Mouse (Mus musculus): ENCODE measurements around the gene Chp2. TPM values are rescaled to one million over a fixed set of nuclear protein-coding genes. Genes with fewer than 3 reads are reported as not detected.

The Chp2 gene
- polyA plus RNA-seq, 1 experiment from 2014 or later = 0.66 TPM

GRCm38 (mm10) chr7:122196771-122197170, 22.5 kb upstream of the Chp2 start:
- no peak for DNase-seq (ENCODE audit: low spot score)
- Histone ChIP-seq H3K36me3 (ENCODE audit: control insufficient read depth, insufficient read depth, low read length) (no peaks in the 10 kb centered on the region), H3K27me3 (replicated peaks; ENCODE audit: control insufficient read depth, insufficient read depth, low read length) (no peaks in the 10 kb centered on the region), H3K27ac (ENCODE audit: low read depth, low read length) (no peak overlapping the region), H3K9ac (ENCODE audit: low read length) (no peak overlapping the region), H3K4me3 (ENCODE audit: low read depth, low read length) (no peak overlapping the region), H3K9me3 (replicated peaks; ENCODE audit: control insufficient read depth, low read length) (no peaks in the 10 kb centered on the region), H3K4me2 (ENCODE audit: low read length) (no peak overlapping the region), H3K4me1 (ENCODE audit: control insufficient read depth, insufficient read depth, low read length) (no peaks in the 10 kb centered on the region)
- WGBS = 82% methylated on average over 9 of the region's 9 CpGs
- ATAC-seq = no peak

- no peak for ATAC-seq
These were observed 22.0 kb upstream of the Chp2 start for GRCm38 (mm10) chr7:122197306-122197705.

GRCm38 (mm10) chr7:122199296-122199695, 20.0 kb upstream of the Chp2 start:
- 39% methylated on average over 5 of the region's 5 CpGs for WGBS
- H3K36me3 ChIP-seq (ENCODE audit: control insufficient read depth, insufficient read depth, low read length) = no peaks in the 10 kb centered on the region
- H3K4me2 ChIP-seq (ENCODE audit: low read length) = no peak overlapping the region
- DNase-seq (ENCODE audit: low spot score) (peak; percentile 70), ATAC-seq (no peak)
- H3K4me1 ChIP-seq (ENCODE audit: control insufficient read depth, insufficient read depth, low read length) = no peaks in the 10 kb centered on the region
- H3K9me3 ChIP-seq (replicated peaks; ENCODE audit: control insufficient read depth, low read length) = no peaks in the 10 kb centered on the region
- H3K27me3 ChIP-seq (replicated peaks; ENCODE audit: control insufficient read depth, insufficient read depth, low read length) = no peaks in the 10 kb centered on the region
- no peak overlapping the region for H3K9ac ChIP-seq (ENCODE audit: low read length)
- H3K4me3 ChIP-seq (ENCODE audit: low read depth, low read length) = no peak overlapping the region
- H3K27ac ChIP-seq (ENCODE audit: low read depth, low read length) = no peak overlapping the region

More at GRCm38 (mm10) chr7:122197306-122197705, 22.0 kb upstream of the Chp2 start:
- Histone ChIP-seq H3K4me1 (ENCODE audit: control insufficient read depth, insufficient read depth, low read length) (no peaks in the 10 kb centered on the region), H3K9me3 (replicated peaks; ENCODE audit: control insufficient read depth, low read length) (no peaks in the 10 kb centered on the region), H3K4me2 (ENCODE audit: low read length) (no peak overlapping the region), H3K27ac (ENCODE audit: low read depth, low read length) (no peak overlapping the region), H3K36me3 (ENCODE audit: control insufficient read depth, insufficient read depth, low read length) (no peaks in the 10 kb centered on the region), H3K4me3 (ENCODE audit: low read depth, low read length) (no peak overlapping the region), H3K27me3 (replicated peaks; ENCODE audit: control insufficient read depth, insufficient read depth, low read length) (no peaks in the 10 kb centered on the region), H3K9ac (ENCODE audit: low read length) (no peak overlapping the region)
- DNase-seq (ENCODE audit: low spot score) = peak; percentile 71
- 41% methylated on average over 4 of the region's 4 CpGs for WGBS

- H3K4me3 ChIP-seq (ENCODE audit: low read depth, low read length) = no peak overlapping the region
- H3K27ac ChIP-seq (ENCODE audit: low read depth, low read length) = no peak overlapping the region
- no peak overlapping the region for H3K4me2 ChIP-seq (ENCODE audit: low read length)
- WGBS = 59% methylated on average over 2 of the region's 2 CpGs
- no peaks in the 10 kb centered on the region for H3K27me3 ChIP-seq (replicated peaks; ENCODE audit: control insufficient read depth, insufficient read depth, low read length)
- no peaks in the 10 kb centered on the region for H3K4me1 ChIP-seq (ENCODE audit: control insufficient read depth, insufficient read depth, low read length)
- no peak for DNase-seq (ENCODE audit: low spot score)
- H3K36me3 ChIP-seq (ENCODE audit: control insufficient read depth, insufficient read depth, low read length) = no peaks in the 10 kb centered on the region
- H3K9ac ChIP-seq (ENCODE audit: low read length) = no peak overlapping the region
- ATAC-seq = no peak
- H3K9me3 ChIP-seq (replicated peaks; ENCODE audit: control insufficient read depth, low read length) = no peaks in the 10 kb centered on the region
These were observed 15.4 kb upstream of the Chp2 start for GRCm38 (mm10) chr7:122203936-122204335.

DNA sequence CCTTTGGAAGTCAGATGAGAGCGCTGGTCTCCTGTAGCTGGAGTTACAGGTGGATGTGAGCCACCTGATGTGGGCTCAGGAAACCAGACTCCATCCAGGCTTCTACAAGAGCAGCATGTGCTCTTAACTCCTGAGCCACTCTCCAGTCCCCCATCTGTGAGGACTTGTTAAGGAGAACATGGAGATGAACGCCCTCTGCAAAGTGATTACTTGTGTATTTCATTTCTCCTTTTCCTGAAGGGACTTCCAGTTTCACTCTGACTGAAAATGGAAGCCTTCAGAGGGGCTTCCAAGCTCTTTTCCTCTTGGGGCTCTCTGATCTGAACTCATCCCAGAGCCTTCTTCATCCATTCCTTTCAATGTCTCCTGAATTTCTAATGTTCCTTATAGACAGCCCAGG, 13.2 kb upstream of the Chp2 start:
- no peaks in the 10 kb centered on the region for H3K4me1 ChIP-seq (ENCODE audit: control insufficient read depth, insufficient read depth, low read length)
- no peaks in the 10 kb centered on the region for H3K9me3 ChIP-seq (replicated peaks; ENCODE audit: control insufficient read depth, low read length)
- ATAC-seq (no peak), DNase-seq (ENCODE audit: low spot score) (no peak)
- H3K9ac ChIP-seq (ENCODE audit: low read length) = no peak overlapping the region
- no peak overlapping the region for H3K4me3 ChIP-seq (ENCODE audit: low read depth, low read length)
- no peaks in the 10 kb centered on the region for H3K27me3 ChIP-seq (replicated peaks; ENCODE audit: control insufficient read depth, insufficient read depth, low read length)
- H3K36me3 ChIP-seq (ENCODE audit: control insufficient read depth, insufficient read depth, low read length) = no peaks in the 10 kb centered on the region
- WGBS = 89% methylated on average over 2 of the region's 2 CpGs
- H3K27ac ChIP-seq (ENCODE audit: low read depth, low read length) = no peak overlapping the region
- no peak overlapping the region for H3K4me2 ChIP-seq (ENCODE audit: low read length)

- Histone ChIP-seq H3K4me3 (ENCODE audit: low read depth, low read length) (no peak overlapping the region), H3K27me3 (replicated peaks; ENCODE audit: control insufficient read depth, insufficient read depth, low read length) (no peaks in the 10 kb centered on the region), H3K9ac (ENCODE audit: low read length) (no peak overlapping the region), H3K27ac (ENCODE audit: low read depth, low read length) (no peak overlapping the region), H3K4me2 (ENCODE audit: low read length) (no peak overlapping the region), H3K36me3 (ENCODE audit: control insufficient read depth, insufficient read depth, low read length) (no peaks in the 10 kb centered on the region), H3K4me1 (ENCODE audit: control insufficient read depth, insufficient read depth, low read length) (no peaks in the 10 kb centered on the region), H3K9me3 (replicated peaks; ENCODE audit: control insufficient read depth, low read length) (no peaks in the 10 kb centered on the region)
- WGBS = 61% methylated on average over 7 of the region's 7 CpGs
- DNase-seq (ENCODE audit: low spot score) (no peak), ATAC-seq (no peak)
These were observed 10.8 kb upstream of the Chp2 start for GRCm38 (mm10) chr7:122208276-122209021.

DNA sequence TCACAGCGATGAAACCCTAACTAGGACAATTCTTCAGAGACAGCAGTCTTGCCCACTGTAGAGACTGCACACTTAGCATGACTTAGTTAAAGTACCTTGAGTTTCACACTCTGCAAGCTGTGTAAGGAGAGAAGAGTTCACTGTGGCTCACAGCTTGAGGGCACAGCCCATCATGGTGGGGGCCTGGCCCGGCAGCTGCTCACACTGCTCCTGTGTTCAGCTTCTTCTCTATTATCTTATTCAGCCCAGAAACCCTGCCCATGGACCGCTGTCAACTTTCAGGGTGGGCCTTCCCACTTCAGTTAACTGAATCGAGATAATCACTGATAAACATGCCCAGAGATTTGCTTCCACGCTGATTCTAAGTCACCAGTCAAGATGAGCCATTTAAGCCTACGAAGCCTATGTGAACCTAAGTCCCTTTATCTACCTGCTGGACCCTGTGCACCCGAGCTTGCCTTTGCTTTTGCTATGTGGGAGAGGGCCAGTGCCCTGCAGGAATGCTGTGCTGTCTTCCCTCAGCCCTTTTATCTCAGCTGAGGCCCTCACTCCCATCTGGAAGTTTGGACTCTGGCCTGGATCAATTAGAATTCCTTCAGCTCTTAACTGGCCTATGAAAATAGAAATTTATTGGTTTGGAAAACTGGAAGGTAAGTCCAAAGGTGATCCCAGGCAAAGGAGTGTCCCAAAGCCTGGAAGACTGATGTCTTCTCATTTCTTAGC, 6.9 kb downstream of the Chp2 start:
- Histone ChIP-seq H3K9ac (ENCODE audit: low read length) (no peak overlapping the region), H3K27me3 (replicated peaks; ENCODE audit: control insufficient read depth, insufficient read depth, low read length) (no peaks in the 10 kb centered on the region), H3K36me3 (ENCODE audit: control insufficient read depth, insufficient read depth, low read length) (no peaks in the 10 kb centered on the region), H3K9me3 (replicated peaks; ENCODE audit: control insufficient read depth, low read length) (no peaks in the 10 kb centered on the region), H3K27ac (ENCODE audit: low read depth, low read length) (no peak overlapping the region), H3K4me3 (ENCODE audit: low read depth, low read length) (no peak overlapping the region), H3K4me1 (ENCODE audit: control insufficient read depth, insufficient read depth, low read length) (no peaks in the 10 kb centered on the region), H3K4me2 (ENCODE audit: low read length) (no peak overlapping the region)
- ATAC-seq (no peak), DNase-seq (ENCODE audit: low spot score) (no peak)
- WGBS = 76% methylated on average over 7 of the region's 7 CpGs

GRCm38 (mm10) chr7:122226744-122227143, 7.4 kb downstream of the Chp2 start:
- Histone ChIP-seq H3K4me3 (ENCODE audit: low read depth, low read length) (no peak overlapping the region), H3K9me3 (replicated peaks; ENCODE audit: control insufficient read depth, low read length) (no peaks in the 10 kb centered on the region), H3K27ac (ENCODE audit: low read depth, low read length) (no peak overlapping the region), H3K4me2 (ENCODE audit: low read length) (no peak overlapping the region), H3K9ac (ENCODE audit: low read length) (no peak overlapping the region), H3K27me3 (replicated peaks; ENCODE audit: control insufficient read depth, insufficient read depth, low read length) (no peaks in the 10 kb centered on the region), H3K36me3 (ENCODE audit: control insufficient read depth, insufficient read depth, low read length) (no peaks in the 10 kb centered on the region), H3K4me1 (ENCODE audit: control insufficient read depth, insufficient read depth, low read length) (no peaks in the 10 kb centered on the region)
- 89% methylated on average over 4 of the region's 4 CpGs for WGBS
- ATAC-seq (no peak), DNase-seq (ENCODE audit: low spot score) (no peak)

GRCm38 (mm10) chr7:122229306-122229705, 10.0 kb downstream of the Chp2 start:
- WGBS = 48% methylated on average over 3 of the region's 3 CpGs
- H3K9ac ChIP-seq (ENCODE audit: low read length) = no peak overlapping the region
- H3K36me3 ChIP-seq (ENCODE audit: control insufficient read depth, insufficient read depth, low read length) = no peaks in the 10 kb centered on the region
- H3K4me3 ChIP-seq (ENCODE audit: low read depth, low read length) = no peak overlapping the region
- H3K27me3 ChIP-seq (replicated peaks; ENCODE audit: control insufficient read depth, insufficient read depth, low read length) = no peaks in the 10 kb centered on the region
- H3K4me1 ChIP-seq (ENCODE audit: control insufficient read depth, insufficient read depth, low read length) = no peaks in the 10 kb centered on the region
- DNase-seq (ENCODE audit: low spot score) = no peak
- no peak for ATAC-seq
- no peak overlapping the region for H3K4me2 ChIP-seq (ENCODE audit: low read length)
- no peak overlapping the region for H3K27ac ChIP-seq (ENCODE audit: low read depth, low read length)
- H3K9me3 ChIP-seq (replicated peaks; ENCODE audit: control insufficient read depth, low read length) = no peaks in the 10 kb centered on the region

Measured in forebrain, embryonic 14.5 days (tissue).